Mouse (Mus musculus) embryonic stem cell, embryonic (primary cell): ENCODE measurements at regions not wholly inside any gene's neighbourhood (a gene's known extent, or its start where the extent isn't known, plus 50 kb on each side); places are given as distances from the start of the nearest gene placed in this dataset.

Experiments
- CTCF ChIA-PET, 4 experiments: fragments of 300-600 bp in 2 of 4; fragments of 350-600 bp in 2 of 4; sonication (Branson Sonifier 250); formaldehyde crosslinking; loops; one replicate each; lab custom pipeline; 2022; ENCODE audit warnings: inconsistent platforms in 2 of 4; lab: Charles Lee
- POLR2A ChIA-PET, 4 experiments: fragments of 300-600 bp in 2 of 4; fragments of 350-600 bp in 2 of 4; sonication (Branson Sonifier 250); formaldehyde crosslinking; loops; one replicate each; lab custom pipeline; 2022; ENCODE audit warnings: antibody characterized with exemption in 4 of 4, inconsistent platforms in 1 of 4; lab: Charles Lee

DNA sequence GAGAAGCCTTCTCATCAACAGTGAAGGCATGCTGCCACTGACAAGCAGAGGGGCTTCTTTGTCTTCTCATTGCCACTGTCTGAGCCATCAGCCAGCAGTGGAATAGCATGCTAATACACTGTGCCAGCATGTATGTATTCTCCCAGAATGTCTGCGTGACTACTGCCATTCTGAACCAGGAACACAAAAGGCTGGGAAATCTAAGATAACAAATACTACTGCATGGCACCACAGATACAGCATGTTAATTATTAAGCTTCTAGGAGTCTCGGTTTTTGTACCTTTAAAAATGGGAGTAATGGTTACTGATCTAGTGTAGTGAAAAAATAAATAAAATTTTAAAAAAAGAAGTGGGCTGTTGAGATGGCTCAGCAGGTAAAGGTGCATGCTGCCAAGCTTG is 425.9 kb upstream of the Kif2a start:
- ChIA-PET POLR2A (interaction anchor here in 1 of 4 experiments (1.1 kb wide), 1 partner anchor 26 kb away, joined by 3 read pairs; no protein-coding TSS in a partner anchor), CTCF (no interaction called here)

DNA sequence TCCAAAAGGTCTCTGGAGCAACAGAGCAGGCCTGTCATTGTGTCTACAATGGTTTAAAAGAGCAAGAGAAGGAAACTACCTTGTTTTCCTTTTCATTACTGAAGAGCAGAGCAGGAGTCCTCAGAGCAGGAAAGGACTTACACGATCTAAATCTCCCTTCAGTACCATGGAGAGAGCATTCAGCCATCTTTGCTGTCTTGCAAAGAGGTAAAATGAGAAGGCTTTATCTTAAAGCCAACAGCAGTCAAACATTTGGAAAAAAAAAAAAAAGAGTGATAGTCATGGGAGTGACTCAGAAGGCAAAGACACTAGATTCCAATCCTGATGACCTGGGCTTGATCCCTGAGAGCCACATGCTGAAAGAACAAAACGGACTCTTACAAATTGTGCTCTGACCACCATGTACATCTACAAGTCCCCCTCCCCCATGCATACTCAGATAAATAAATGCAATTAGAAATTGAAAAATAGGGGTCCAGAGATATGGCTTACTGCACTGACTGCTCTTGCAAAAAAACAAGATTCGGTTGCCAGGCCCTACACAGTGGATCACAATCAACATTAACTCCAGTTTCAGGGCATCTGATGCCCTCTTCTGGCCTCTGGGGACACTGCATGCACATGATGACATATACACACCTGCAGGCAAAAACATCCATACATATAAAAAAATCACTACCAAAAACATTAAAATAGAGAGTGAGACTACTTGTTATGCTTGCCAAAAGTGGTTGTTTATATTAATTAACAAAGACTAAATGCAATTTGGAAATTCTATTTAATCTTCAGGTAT is 397.6 kb upstream of the Kif2a start:
- CTCF ChIA-PET: no interaction called here
- POLR2A ChIA-PET: no interaction called here

DNA sequence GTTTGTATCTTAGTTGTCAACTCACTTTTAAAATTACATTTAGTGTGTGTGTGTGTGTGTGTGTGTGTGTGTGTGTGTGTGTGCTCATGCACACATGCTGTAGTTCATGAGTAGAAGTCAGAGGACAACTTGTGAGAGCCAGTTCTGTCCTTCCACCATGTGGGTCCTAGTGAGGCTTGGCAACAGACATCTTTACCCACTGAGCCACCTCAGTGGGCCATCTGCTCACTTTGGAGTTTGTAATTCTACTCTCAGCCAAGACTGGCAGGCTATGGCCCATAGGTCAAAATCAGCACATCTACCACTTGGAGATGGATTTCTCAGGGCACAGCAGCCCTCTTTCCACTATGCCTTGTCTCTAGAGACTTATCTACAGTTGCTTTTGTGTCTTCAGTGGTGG is 388.3 kb upstream of the Kif2a start:
- POLR2A ChIA-PET: no interaction called here
- CTCF ChIA-PET: no interaction called here

DNA sequence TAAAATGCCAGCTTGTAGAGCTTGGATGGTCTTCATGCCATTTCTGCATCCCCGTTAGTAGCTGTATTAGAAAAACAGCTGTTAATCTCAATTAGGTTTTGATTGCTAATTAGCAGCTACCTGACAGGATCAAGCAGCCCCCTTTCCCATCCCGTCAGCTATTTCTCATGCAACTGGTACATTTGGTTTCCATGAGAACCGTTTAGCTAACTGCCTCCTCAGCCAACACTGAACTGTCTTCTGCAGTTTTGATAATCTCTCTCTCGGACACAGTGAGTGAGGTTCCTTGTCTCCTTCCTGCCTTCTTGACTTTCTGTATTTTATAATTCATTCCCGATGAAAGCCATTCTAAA is 385.7 kb upstream of the Kif2a start:
- POLR2A ChIA-PET: interaction anchor here in 1 of 4 experiments (0.5 kb wide), 1 partner anchor 105 kb away, joined by 3 read pairs; no protein-coding TSS in a partner anchor
- CTCF ChIA-PET: interaction anchor here in 1 of 4 experiments (1.2 kb wide), 1 partner anchor 225 kb away, joined by 3 read pairs; no protein-coding TSS in a partner anchor

DNA sequence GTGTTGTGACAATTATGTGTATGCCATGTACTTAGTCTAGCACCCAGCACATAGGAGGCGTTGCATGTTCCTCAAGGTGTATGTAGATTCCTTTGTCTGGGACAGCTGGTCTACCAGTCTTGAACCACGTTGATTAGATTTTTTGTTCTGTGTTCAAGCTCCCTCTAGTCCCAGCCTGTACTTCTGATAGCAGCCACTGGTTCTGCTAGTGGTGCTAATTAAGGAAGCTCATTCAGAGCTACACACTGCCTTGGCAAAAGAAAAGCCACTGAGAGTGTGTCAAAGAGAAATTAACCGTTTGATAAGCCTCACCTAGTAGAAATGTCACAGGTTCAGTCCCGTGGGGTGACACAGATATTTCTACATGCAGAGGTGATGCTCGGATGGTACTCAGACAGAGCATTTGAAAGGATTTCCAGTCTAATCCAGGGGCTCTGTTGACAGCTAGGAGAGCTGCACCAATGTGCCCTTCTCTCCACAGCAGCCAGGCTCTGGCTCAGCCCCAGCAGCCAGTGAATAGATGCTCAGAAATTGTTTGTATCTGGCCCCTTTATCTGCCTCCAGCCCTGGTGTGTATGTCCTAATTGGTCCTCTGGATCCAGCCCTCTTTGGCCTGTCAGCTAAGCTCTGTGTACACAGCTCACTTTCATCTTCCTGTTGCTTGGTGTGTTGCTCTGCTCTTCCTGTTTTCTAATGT is 385.2 kb upstream of the Kif2a start:
- CTCF ChIA-PET: interaction anchor here in 2 of 4 experiments (0.6 to 1.2 kb wide), 2 partner anchors 81 to 225 kb away, joined by 3 read pairs; no protein-coding TSS in a partner anchor

DNA sequence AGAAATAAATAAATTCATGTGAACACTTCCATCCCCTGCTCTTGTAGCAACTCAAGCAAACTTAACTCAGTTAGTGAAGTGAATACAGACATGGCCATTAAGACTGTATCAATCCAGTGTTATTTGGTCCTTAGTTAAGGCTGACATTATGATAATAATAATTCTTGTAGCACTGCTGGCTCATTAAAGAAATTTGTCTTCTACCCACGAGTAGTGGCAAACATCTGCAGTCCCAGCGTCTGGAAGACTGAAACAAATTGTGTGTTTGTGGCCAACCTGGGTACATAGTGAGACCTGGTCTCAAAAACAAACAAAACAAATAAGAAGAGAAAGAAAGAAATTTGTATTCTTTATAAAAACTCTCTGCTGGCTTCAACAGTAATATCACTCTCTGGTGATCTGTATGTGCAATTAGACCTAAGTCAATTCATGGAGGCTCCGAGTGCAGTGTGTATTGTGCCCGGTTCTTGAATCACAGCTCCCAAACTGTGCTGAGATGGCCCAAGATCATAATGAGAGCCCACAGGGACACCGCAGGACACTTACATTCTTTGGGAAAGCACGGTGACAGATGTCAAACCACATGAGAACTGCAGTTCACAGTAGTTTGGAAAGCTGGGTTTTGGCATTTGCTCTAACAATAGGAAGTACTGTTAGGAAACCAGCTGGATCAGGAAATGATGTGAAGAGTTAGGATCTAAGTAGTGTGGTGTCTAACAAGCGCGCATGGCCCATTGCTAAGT is 376.9 kb upstream of the Kif2a start:
- ChIA-PET CTCF (no interaction called here), POLR2A (no interaction called here)

More for the DNA sequence above, 385.2 kb upstream of the Kif2a start:
- POLR2A ChIA-PET: interaction anchor here in 1 of 4 experiments (0.5 kb wide), 1 partner anchor 105 kb away, joined by 3 read pairs; no protein-coding TSS in a partner anchor

DNA sequence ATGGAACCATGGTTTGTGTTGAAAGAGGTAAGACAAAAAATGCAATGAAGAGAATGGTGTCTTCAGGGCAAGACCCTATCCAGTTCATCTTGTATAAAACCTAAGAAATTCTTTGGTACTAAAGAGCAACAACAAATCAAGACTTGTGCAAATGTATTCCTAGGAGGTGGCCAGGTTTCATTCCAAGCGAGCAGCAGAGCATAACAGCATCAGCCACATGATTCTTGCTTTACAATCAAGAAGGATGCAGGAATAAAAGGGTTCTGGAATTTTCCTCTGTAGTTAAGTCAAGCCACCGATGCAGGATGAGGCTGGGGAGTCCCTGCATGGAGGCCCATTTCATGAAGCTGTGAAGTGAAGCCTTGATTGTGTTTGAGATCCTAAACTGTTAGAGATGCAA is 374.1 kb upstream of the Kif2a start:
- POLR2A ChIA-PET: no interaction called here

DNA sequence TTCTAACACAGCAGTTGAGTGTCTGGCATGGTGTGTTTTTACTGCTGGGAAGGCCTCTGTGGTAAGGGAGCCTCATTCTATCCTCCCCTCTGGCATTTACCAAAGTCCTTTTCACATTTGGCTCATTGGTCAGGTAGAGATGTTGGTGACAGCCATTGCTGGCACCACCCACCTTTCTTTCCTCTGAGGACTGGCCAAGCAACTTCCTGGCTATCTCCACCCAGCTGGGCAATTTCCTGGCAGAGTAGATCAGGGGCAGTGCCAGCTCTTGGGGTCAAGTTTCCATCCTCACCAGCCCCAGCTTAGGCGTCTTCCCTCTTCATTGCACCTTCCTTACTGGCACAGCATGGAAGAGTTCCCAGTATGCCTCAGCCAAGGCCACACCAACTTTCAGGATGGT is 372.5 kb upstream of the Kif2a start:
- POLR2A ChIA-PET: no interaction called here
- CTCF ChIA-PET: no interaction called here

More for the DNA sequence above, 374.1 kb upstream of the Kif2a start:
- CTCF ChIA-PET: no interaction called here

DNA sequence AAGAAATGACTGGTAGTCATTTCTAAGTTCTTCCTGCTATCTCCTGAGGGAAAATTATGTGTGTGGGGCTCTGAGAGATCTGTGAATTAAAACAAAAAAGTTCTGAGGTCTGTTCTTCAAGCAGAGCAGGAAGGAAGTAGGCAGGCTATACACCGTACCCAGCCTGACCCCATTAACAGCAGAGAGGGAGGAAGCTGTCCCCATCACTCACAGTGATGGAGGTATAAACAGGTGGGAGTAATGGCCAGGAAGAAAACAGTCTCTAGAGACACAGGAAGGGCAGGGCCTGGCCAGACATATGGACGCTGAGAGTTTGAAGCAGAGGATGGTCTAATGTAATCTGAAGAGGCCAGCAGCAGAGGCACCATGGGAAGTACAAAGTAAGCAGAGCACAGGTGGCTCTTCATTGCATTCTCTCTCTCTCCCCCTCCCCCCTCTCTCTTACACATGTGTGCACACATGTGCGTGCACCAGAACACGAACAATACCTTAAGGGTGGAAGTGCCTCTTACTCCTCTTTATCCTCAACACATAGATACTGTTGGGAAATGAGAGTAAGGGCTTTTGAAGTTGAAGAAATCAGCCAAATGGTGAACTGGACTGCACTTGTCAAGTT is 367.7 kb upstream of the Kif2a start:
- CTCF ChIA-PET: no interaction called here
- POLR2A ChIA-PET: no interaction called here

DNA sequence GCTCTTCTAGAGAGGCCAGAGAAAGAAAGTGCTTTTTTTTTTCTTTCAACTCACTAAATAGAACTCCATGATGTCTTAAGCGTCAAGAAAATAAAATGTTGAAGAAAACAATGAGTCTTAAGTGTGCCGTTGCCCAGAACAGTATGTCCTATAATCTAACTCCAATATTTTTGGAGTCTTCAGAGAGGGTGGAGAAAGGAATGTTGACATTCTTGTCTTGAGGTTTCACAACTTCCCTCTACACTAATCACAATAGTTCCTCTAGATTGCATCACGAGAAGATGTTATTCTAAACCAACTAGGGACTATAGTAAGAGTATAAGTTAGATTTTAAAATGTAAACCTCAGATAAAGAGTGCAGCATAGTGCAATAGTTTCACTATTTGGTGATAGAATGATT is 367.1 kb upstream of the Kif2a start:
- ChIA-PET CTCF (no interaction called here), POLR2A (no interaction called here)

DNA sequence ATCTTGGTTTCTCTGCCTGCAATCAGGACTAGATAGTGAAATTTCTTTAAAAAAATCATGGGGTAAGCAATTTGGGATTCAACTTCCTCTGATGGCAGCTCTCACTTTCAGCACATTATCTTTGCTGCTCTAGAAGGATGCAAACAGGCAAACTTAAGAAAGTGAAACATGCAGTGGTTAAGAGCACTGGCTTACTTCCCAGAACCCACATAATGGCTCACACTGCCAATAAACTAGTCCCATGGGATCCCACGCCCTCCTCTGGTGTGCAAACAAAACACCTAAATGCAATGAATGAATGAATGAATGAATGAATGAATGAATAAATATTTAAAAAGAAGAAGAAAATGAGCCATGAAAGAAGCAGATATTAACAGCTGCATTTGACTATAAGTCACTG is 356.1 kb upstream of the Kif2a start:
- CTCF ChIA-PET: no interaction called here
- POLR2A ChIA-PET: no interaction called here

DNA sequence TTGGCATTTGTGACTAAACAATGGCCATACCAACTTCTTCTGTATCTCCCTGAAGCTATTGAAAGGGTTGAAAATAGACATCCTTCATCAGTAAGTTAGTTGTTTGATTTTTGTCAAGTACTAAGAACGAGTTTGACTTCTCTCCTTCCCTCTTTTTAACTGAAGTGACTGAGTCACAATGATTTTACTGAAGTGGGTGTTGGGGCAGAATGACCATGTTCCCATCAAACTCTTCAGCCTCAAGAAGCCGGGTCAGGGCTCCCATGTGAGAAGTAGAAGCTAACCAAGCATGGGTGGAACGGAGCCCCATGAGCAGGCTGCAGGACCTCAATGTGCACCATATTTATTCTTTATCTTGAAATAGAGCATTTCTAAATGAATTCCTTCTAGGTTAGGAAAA is 350.7 kb upstream of the Kif2a start:
- CTCF ChIA-PET: no interaction called here
- POLR2A ChIA-PET: no interaction called here

DNA sequence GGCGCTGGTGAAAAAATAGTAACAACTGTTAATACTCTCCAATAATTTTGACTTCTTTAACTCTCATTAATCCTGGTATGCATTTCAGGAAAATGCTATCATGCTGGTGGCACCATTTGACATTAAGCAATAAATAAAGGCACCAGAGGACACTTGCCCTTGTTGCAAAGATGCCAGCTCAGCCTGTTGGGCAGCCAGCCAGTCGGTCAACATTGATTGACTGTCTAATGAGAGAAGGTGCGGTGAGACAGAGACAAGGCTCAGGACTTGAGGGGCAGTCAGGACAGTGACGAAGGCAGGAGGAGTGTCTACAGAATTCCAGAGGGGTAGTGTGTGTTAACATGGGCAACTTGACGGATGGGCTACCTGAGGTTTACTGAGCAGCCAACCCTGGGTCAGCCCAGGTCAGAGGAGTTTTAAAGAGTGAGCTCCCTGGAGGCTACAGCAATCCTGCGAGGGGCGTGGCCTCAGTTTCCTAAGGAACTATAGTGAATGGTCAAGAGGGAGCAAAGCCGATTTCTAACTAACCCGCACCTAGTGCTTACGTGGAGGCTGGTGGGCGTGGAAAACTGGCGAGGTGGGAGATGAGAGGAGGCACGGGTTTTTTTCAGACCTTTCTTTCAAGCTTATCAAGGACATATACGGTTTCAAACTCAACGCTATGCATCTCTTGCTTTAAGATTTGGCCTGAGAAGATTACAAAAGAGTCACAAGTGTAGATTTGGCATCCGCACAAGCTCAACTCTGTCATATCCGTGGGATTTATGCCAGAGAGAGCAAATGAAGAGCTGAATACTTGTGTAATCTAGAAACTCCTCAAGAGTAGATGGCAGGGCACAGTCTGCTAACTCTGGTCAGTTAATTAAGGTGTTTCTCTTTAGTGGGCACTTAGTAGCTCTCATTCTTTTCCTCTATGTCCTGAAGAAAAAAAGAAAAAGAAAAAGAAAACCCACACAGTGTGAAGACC is 350.0 kb upstream of the Kif2a start:
- CTCF ChIA-PET: no interaction called here

DNA sequence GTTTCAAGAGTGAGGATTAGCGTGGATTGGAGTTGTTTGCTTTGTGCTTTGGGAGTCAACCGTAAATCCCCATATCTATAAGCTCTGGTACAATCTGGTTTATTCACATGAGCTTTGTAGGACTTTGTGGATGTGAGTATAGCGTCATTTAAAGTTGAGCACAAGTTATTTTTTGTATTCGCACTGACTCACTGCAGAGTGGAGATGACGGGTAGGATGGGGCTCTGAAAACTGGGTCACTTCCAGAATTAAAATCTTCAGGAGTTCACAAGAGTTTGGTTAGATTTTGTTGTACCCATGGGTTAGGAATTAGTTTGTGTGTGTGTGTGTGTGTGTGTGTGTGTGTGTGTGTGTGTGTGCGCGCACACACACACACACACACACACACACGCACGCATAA is 345.7 kb upstream of the Kif2a start:
- POLR2A ChIA-PET: no interaction called here
- CTCF ChIA-PET: no interaction called here

More for the DNA sequence above, 350.0 kb upstream of the Kif2a start:
- POLR2A ChIA-PET: no interaction called here

DNA sequence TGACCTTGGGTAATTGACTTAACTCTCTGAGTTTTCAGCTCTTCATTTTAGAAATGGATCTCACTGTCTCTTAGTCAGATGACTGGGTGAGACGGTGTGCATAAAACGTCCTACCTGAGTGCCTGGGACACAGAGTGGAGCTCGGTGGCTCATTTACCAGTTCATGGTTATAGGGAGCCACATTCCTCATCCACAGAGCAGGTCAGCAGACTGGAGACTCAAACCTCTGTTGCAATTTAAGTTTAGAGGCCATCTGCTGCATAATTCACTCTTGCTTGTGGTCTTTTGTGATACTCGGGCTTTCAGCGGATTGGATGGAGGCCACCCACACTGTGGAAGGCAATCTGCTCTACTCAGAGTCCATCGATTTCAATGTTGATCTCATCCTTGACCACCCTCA is 343.8 kb upstream of the Kif2a start:
- CTCF ChIA-PET: no interaction called here
- POLR2A ChIA-PET: interaction anchor here in 1 of 4 experiments (0.6 kb wide), 1 partner anchor 40 kb away, joined by 3 read pairs; no protein-coding TSS in a partner anchor

DNA sequence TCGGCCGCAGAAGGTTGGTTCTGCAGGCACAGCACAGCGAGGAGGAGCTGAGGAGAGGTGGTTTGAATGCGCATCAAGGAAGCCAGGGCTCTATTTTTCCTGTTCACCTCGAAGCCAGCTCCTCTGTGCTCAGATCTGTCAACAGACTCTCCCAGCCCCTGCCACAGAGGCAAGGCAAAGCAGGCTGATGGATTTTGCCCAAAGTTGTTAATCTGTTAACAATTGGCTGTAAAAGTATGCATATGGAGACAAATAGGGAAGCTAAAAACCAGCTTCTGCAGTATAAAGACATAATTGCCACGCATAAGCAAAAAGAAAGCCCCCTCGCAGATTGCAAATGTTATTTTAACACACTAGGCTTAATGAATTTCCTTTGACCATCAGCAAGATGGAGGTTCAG is 343.3 kb upstream of the Kif2a start:
- ChIA-PET POLR2A (interaction anchor here in 1 of 4 experiments (0.6 kb wide), 1 partner anchor 41 kb away, joined by 3 read pairs; no protein-coding TSS in a partner anchor), CTCF (no interaction called here)

DNA sequence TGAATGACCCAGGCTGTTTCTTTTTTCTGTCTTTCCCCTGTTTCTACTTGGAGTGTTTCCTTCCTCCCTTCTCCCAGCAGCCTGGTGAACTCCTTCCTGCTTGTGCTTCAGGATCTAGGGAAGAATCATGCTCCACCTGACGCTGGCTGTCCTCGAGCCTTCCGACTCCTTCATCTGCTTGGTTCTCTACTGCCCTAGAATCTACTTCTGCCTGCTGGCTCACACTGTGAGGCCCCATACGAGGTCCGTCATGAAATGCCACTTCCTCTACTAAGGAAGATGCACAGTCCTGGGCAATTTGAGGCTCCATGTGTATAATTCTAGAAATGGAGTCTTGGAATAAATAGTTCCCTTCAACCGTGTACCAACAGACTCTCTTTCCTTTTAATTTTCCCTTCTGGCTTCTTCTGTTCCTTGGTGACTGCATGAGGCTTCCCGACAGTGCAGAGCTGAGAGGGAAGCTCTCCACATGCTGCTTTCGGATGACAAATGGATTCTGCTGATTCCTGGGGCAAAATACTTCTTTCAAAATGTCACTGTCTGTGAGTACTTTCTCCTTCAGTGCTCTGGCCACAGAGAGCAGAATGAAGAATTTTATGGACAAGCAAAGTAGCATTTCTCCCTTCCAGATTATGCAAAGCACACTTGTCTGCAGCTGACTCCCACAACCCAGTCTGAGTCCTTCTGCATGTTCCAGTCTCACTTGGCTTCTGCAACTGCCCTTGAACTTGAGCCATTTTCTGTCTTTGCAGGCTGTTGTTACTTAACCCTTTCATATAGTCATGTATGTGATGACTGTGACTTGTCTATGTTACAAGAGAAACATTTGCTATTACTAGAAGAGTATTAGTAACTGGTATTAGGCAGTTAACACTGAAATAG is 341.1 kb upstream of the Kif2a start:
- POLR2A ChIA-PET: no interaction called here
- CTCF ChIA-PET: no interaction called here
